Mouse (Mus musculus): ENCODE results near the gene Mllt10.

DNA sequence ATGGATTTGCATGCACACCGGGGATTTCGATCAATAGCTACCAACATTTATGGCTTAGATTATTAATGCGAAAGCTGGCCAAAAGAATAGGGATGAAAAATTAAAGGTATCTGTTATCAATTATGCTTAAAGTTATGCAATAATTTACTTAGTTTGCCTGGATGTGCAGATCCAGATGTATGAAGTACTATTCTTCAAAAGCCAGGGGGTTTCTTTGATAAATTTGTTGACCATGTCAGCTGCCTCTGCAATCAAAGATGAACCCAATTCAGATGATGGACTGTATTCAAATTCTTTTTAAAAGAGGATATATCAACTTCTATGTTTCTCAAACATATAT lies 3.2 kb upstream of the Mllt10 start:
- TF ChIP-seq CTCF (IDR thresholded peaks at IDR 0.05; ENCODE audit: borderline replicate concordance, control insufficient read depth, extremely low read depth, insufficient read depth, low read length, poor library complexity) (no peak), POLR2A (IDR thresholded peaks at IDR 0.05; ENCODE audit: control insufficient read depth, extremely low read depth, insufficient read depth, low read length, poor library complexity) (no peak)
